Mouse (Mus musculus) heart, adult 2 months (tissue): ENCODE data around the gene Myf6.

ENCODE experiments used
- CTCF ChIP-seq: fragments of 200-600 bp; IDR thresholded peaks from 2 replicates; pipeline ENCODE4 v1.8.1; 2022; ENCODE audit warnings: antibody characterized with exemption, mild to moderate bottlenecking, moderate library complexity
- EP300 ChIP-seq: fragments of 200-500 bp; IDR thresholded peaks from 2 replicates; pipeline ENCODE4 v1.6.1; 2011; ENCODE audit warnings: low read depth, low read length, control low read depth; ENCODE audit not compliant: insufficient read depth
- POLR2A ChIP-seq: fragments of 200-500 bp; IDR thresholded peaks from 2 replicates; pipeline ENCODE4 v1.6.1; 2011; ENCODE audit warnings: mild to moderate bottlenecking, low read depth, low read length, control low read depth; ENCODE audit not compliant: insufficient read depth

- TF ChIP-seq POLR2A (no peak), EP300 (no peak), CTCF (no peak)
Measured at GRCm38 (mm10) chr10:107494568-107494967, at the start of gene Myf6.
